Mouse (Mus musculus) heart, adult 2 months (tissue): Measurements from ENCODE around the gene Tom1. TPM values are rescaled to one million over a fixed set of nuclear protein-coding genes. Genes with fewer than 3 reads are reported as not detected.
A peak's percentile ranks its signal among the peaks of the same experiment; 100 is the strongest.

Experiments
- DNase-seq, 2 experiments: peaks; one replicate each; pipeline ENCODE4 v3.0.0; 2021
- H3K27ac ChIP-seq: fragments of 200-600 bp; 2 replicates; pipeline ENCODE4 v1.8.1; 2022
- H3K27me3 ChIP-seq: fragments of 200-500 bp; 2 replicates; pipeline ENCODE4 v1.6.1; 2012; ENCODE audit warnings: mild to moderate bottlenecking, low read length, inconsistent platforms, mixed read lengths; ENCODE audit not compliant: control insufficient read depth, insufficient read depth
- H3K36me3 ChIP-seq: fragments of 200-500 bp; 2 replicates; pipeline ENCODE4 v1.6.1; 2012; ENCODE audit warnings: low read length, inconsistent platforms; ENCODE audit not compliant: control insufficient read depth, insufficient read depth
- H3K4me1 ChIP-seq: fragments of 200-500 bp; 2 replicates; pipeline ENCODE4 v1.6.1; 2011; ENCODE audit warnings: low read length; ENCODE audit not compliant: control insufficient read depth, insufficient read depth
- H3K4me3 ChIP-seq: fragments of 200-600 bp; 2 replicates; pipeline ENCODE4 v1.8.1; 2022
- H3K79me2 ChIP-seq: fragments of 200-500 bp; replicated peaks from 2 replicates; pipeline ENCODE4 v1.6.1; 2012; ENCODE audit warnings: mild to moderate bottlenecking, inconsistent platforms, low read length, moderate library complexity, mixed read lengths; ENCODE audit not compliant: control insufficient read depth, insufficient read depth
- H3K9ac ChIP-seq: fragments of 200-500 bp; 2 replicates; pipeline ENCODE4 v1.6.1; 2012; ENCODE audit warnings: low read depth, mild to moderate bottlenecking, control low read depth, inconsistent platforms, low read length, mixed read lengths
- CTCF ChIP-seq: fragments of 200-600 bp; IDR thresholded peaks from 2 replicates; pipeline ENCODE4 v1.8.1; 2022; ENCODE audit warnings: antibody characterized with exemption, mild to moderate bottlenecking, moderate library complexity
- EP300 ChIP-seq: fragments of 200-500 bp; IDR thresholded peaks from 2 replicates; pipeline ENCODE4 v1.6.1; 2011; ENCODE audit warnings: low read depth, low read length, control low read depth; ENCODE audit not compliant: insufficient read depth
- POLR2A ChIP-seq: fragments of 200-500 bp; IDR thresholded peaks from 2 replicates; pipeline ENCODE4 v1.6.1; 2011; ENCODE audit warnings: mild to moderate bottlenecking, low read depth, low read length, control low read depth; ENCODE audit not compliant: insufficient read depth
- WGBS: fragments of 180-500 bp; shearing (Covaris S2); methylation state at CpG from one replicate; pipeline ENCODE4 v1.1.7; 2018; 5-methylcytosine and 5-hydroxymethylcytosine counted together
- intact Hi-C: fragments of 180-260 bp; cut with DNase I; formaldehyde crosslinking; loops from one replicate; pipeline ENCODE4 v1.15.1; 2025
- polyA plus RNA-seq: library from polyadenylated mRNA; depleted of rRNA; stranded (reverse); fragments of >200 nt; gene quantifications from 2 replicates; pipeline ENCODE4 v1.2.3, GENCODE M21; 2012
- total RNA-seq, 2 experiments: library from RNA; stranded (reverse); gene quantifications; 2 replicates each; pipeline ENCODE4 v1.2.3; 2021

The Tom1 gene
- total and polyA plus RNA-seq, 3 experiments = 67.6 to 146 (median 74.3) TPM

GRCm38 (mm10) chr8:75063290-75063689 lies 29.8 kb downstream of the Tom1 start:
- intact Hi-C loops = loop anchor here (1.0 kb wide), 1 partner anchor 26 kb away; no protein-coding TSS in a partner anchor
- 23% methylated on average over 3 of the region's 3 CpGs for WGBS
- H3K27me3 ChIP-seq = no peaks in the 10 kb centered on the region

GRCm38 (mm10) chr8:75064790-75065189 lies 31.3 kb downstream of the Tom1 start:
- no peak for TF ChIP-seq EP300
- TF ChIP-seq POLR2A = no peak
- no peak for TF ChIP-seq CTCF
- Histone ChIP-seq H3K27ac (no peak overlapping the region; the same call in 1 of the 2 replicates), H3K36me3 (peaks cover 3% of the 10 kb centered on the region)

More at GRCm38 (mm10) chr8:75063290-75063689, 29.8 kb downstream of the Tom1 start:
- H3K4me3 ChIP-seq = no peak overlapping the region
- H3K36me3 ChIP-seq = peaks cover 3% of the 10 kb centered on the region
- peak; percentile 50 to 67 for DNase-seq
- TF ChIP-seq POLR2A (no peak), EP300 (no peak), CTCF (no peak)
- peak overlapping the region; percentile 36 for H3K27ac ChIP-seq
- H3K79me2 ChIP-seq = no peaks in the 10 kb centered on the region
- H3K9ac ChIP-seq = no peak overlapping the region
- peaks cover 7% of the 10 kb centered on the region for H3K4me1 ChIP-seq

GRCm38 (mm10) chr8:75067287-75067686 lies 33.8 kb downstream of the Tom1 start:
- no peak for DNase-seq
- intact Hi-C loops = no loop called here
- H3K9ac ChIP-seq = no peak overlapping the region
- H3K27me3 ChIP-seq = no peaks in the 10 kb centered on the region
- H3K79me2 ChIP-seq = no peaks in the 10 kb centered on the region
- peaks cover 10% of the 10 kb centered on the region for H3K4me1 ChIP-seq
- no peak overlapping the region for H3K4me3 ChIP-seq
- WGBS = 46% methylated on average over 6 of the region's 6 CpGs
- peaks cover 3% of the 10 kb centered on the region for H3K36me3 ChIP-seq
- H3K27ac ChIP-seq = no peak overlapping the region
- no peak for TF ChIP-seq POLR2A
- no peak for TF ChIP-seq EP300

More at GRCm38 (mm10) chr8:75064790-75065189, 31.3 kb downstream of the Tom1 start:
- no peaks in the 10 kb centered on the region for H3K27me3 ChIP-seq
- H3K9ac ChIP-seq = no peak overlapping the region
- 65% methylated on average over 3 of the region's 3 CpGs for WGBS
- no peak overlapping the region for H3K4me3 ChIP-seq
- no peaks in the 10 kb centered on the region for H3K79me2 ChIP-seq
- intact Hi-C loops = no loop called here
- peaks cover 7% of the 10 kb centered on the region for H3K4me1 ChIP-seq
- peak in 1 of 2 experiments; percentile 33 for DNase-seq

GRCm38 (mm10) chr8:75070297-75070696 lies 36.8 kb downstream of the Tom1 start:
- H3K9ac ChIP-seq = no peak overlapping the region
- TF ChIP-seq POLR2A (no peak), EP300 (no peak), CTCF (no peak)
- 61% methylated on average over 1 of the region's 1 CpGs for WGBS
- no peak overlapping the region for H3K27ac ChIP-seq
- H3K4me3 ChIP-seq = no peak overlapping the region
- peaks cover 3% of the 10 kb centered on the region for H3K4me1 ChIP-seq
- H3K79me2 ChIP-seq = no peaks in the 10 kb centered on the region
- DNase-seq = no peak
- H3K27me3 ChIP-seq = no peaks in the 10 kb centered on the region
- H3K36me3 ChIP-seq = no peaks in the 10 kb centered on the region
- intact Hi-C loops = loop anchor here (5.0 kb wide), 1 partner anchor 202 kb away; no protein-coding TSS in a partner anchor

GRCm38 (mm10) chr8:75071627-75072346 lies 38.3 kb downstream of the Tom1 start:
- Histone ChIP-seq H3K36me3 (no peaks in the 10 kb centered on the region), H3K27me3 (no peaks in the 10 kb centered on the region), H3K27ac (no peak overlapping the region), H3K4me3 (no peak overlapping the region), H3K4me1 (peaks cover 3% of the 10 kb centered on the region), H3K9ac (no peak overlapping the region), H3K79me2 (no peaks in the 10 kb centered on the region)
- no peak for TF ChIP-seq POLR2A
- TF ChIP-seq CTCF = peak; percentile 80
- peak; percentile 97 for TF ChIP-seq EP300
- intact Hi-C loops = loop anchor here (1.0 to 5.0 kb wide), 2 partner anchors 37 to 201 kb away; no protein-coding TSS in a partner anchor
- whole genome bisulfite sequencing = 18% methylated on average over 4 of the region's 4 CpGs
- peak; percentile 77 to 81 for DNase-seq

GRCm38 (mm10) chr8:75074876-75075275 lies 41.4 kb downstream of the Tom1 start:
- H3K36me3 ChIP-seq = no peaks in the 10 kb centered on the region
- H3K4me3 ChIP-seq = no peak overlapping the region
- WGBS = 67% methylated on average over 1 of the region's 1 CpGs
- H3K79me2 ChIP-seq = no peaks in the 10 kb centered on the region
- H3K4me1 ChIP-seq = peaks cover 3% of the 10 kb centered on the region
- intact Hi-C loops = loop anchor here (5.0 kb wide), 1 partner anchor 197 kb away; no protein-coding TSS in a partner anchor
- H3K27ac ChIP-seq = no peak overlapping the region
- DNase-seq = no peak
- H3K9ac ChIP-seq = no peak overlapping the region
- H3K27me3 ChIP-seq = no peaks in the 10 kb centered on the region
- TF ChIP-seq CTCF (no peak), EP300 (no peak), POLR2A (no peak)
